Mouse (Mus musculus) forelimb bud, embryonic 11.5 days (tissue): ENCODE data around the gene Abo.

Source experiments
- DNase-seq: peaks from one replicate; pipeline ENCODE4 v3.0.0-alpha.2; 2012; ENCODE audit warnings: low read depth, low spot score

Gene Abo

GRCm38 (mm10) chr2:26870666-26871065 is 5.9 kb upstream of the Abo start:
- DNase-seq: no peak

- no peak for DNase-seq
Measured at GRCm38 (mm10) chr2:26862856-26863255, 1.9 kb downstream of the Abo start.

- peak; percentile 8 for DNase-seq
Measured at GRCm38 (mm10) chr2:26847706-26848105, 17.1 kb downstream of the Abo start.

GRCm38 (mm10) chr2:26832478-26832877 is 32.3 kb downstream of the Abo start:
- DNase-seq: no peak

GRCm38 (mm10) chr2:26828047-26828446 is 36.7 kb downstream of the Abo start:
- no peak for DNase-seq

- DNase-seq: no peak
Measured at GRCm38 (mm10) chr2:26827261-26827975, 37.4 kb downstream of the Abo start.
